8 mouse cellular contexts compared by ENCODE assay signal in the genomic region with DNA sequence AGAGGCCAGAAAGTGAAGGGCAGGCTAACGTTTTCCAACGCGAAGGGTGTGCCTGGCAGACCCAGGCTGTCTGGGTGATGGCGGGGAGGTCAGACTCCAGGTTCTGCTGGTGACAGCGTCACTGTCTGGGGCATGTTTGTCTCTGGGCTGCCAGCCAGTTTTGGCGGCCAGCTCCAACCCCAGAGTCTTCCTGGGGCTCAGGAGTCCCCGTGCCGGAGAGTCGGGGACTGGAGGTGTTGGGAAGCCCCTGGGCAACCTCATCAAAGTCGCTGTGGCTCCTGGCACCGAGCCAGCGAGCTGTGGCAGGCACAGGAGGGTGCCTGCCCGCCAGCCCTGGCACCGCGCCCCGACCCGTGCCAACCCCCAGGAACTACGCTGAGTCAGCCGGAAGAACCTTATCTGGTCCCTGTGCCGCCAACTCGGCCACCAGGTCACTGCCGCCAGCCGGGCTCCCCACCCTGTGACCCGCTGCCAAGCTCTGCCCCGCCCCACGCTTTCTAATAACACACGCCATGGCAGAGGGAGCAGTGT. TPM values are rescaled to one million over a fixed set of nuclear protein-coding genes. Genes with fewer than 3 reads are reported as not detected.
DNase-seq lines count a peak whose midpoint lies in the region; ATAC-seq and TF ChIP-seq lines count a peak whose summit lies in the region.

No protein-coding gene starts in this region.

- H3K36me3 ChIP-seq in midbrain, embryonic 13.5 days = peaks cover 56% of the 10 kb centered on the region
- no peaks in the 10 kb centered on the region for H3K36me3 ChIP-seq in midbrain, embryonic 11.5 days (ENCODE audit: control insufficient read depth, insufficient read depth, low read length)
- H3K36me3 ChIP-seq in kidney, embryonic 14.5 days (ENCODE audit: control insufficient read depth, insufficient read depth, low read length) = peaks cover 49% of the 10 kb centered on the region; the same call in 1 of the 2 replicates

- DNase-seq in midbrain, embryonic 11.5 days (ENCODE audit: low spot score, missing footprints) = no peak
- peak; percentile 74 to 76 for DNase-seq in cerebellum, adult 2 months
- peak; percentile 68 for DNase-seq in heart, adult 8-10 months (ENCODE audit: low spot score)
- peak; percentile 94 for DNase-seq in lung, postnatal 36 days
- DNase-seq in spleen, postnatal 4 days (ENCODE audit: low spot score in 2 of 2) = peak; percentile 89 to 93
- DNase-seq in layer of hippocampus, postnatal 10 days (ENCODE audit: low spot score in 2 of 2) = no peak

- H3K27ac ChIP-seq in midbrain, embryonic 13.5 days = 0 out of 2 replicates have a peak overlapping the region, but pooled peaks have one; percentile 9
- H3K27ac ChIP-seq in midbrain, embryonic 11.5 days (ENCODE audit: low read depth, low read length) = no peak overlapping the region
- no peak overlapping the region for H3K27ac ChIP-seq in cerebellum, adult 2 months (ENCODE audit: insufficient read depth, low read length)
- peak overlapping the region; percentile 14; the same call in 1 of the 2 replicates for H3K27ac ChIP-seq in kidney, embryonic 14.5 days (ENCODE audit: low read depth, low read length)

- H3K4me2 ChIP-seq in midbrain, embryonic 13.5 days (replicated peaks) = no peak overlapping the region
- no peak overlapping the region for H3K4me2 ChIP-seq in midbrain, embryonic 11.5 days
- no peak overlapping the region for H3K4me2 ChIP-seq in kidney, embryonic 14.5 days (replicated peaks; ENCODE audit: low read depth, low read length)

- H3K27me3 ChIP-seq in midbrain, embryonic 13.5 days = no peaks in the 10 kb centered on the region
- H3K27me3 ChIP-seq in midbrain, embryonic 11.5 days (ENCODE audit: control insufficient read depth, insufficient read depth, low read length) = no peaks in the 10 kb centered on the region; the same call in 1 of the 2 replicates
- no peaks in the 10 kb centered on the region for H3K27me3 ChIP-seq in cerebellum, adult 2 months (ENCODE audit: control insufficient read depth, insufficient read depth, low read length)
- H3K27me3 ChIP-seq in kidney, embryonic 14.5 days (ENCODE audit: control insufficient read depth, insufficient read depth, low read length) = no peaks in the 10 kb centered on the region

- TF ChIP-seq POLR2A in cerebellum, adult 2 months (IDR thresholded peaks at IDR 0.05; ENCODE audit: borderline replicate concordance, insufficient read depth, low read length) = no peak

- no peaks in the 10 kb centered on the region for H3K9me3 ChIP-seq in midbrain, embryonic 13.5 days
- no peaks in the 10 kb centered on the region for H3K9me3 ChIP-seq in midbrain, embryonic 11.5 days (ENCODE audit: control insufficient read depth, low read length)
- H3K9me3 ChIP-seq in kidney, embryonic 14.5 days (ENCODE audit: control insufficient read depth, low read length) = no peaks in the 10 kb centered on the region

- no peak for TF ChIP-seq CTCF in cerebellum, adult 2 months (IDR thresholded peaks at IDR 0.05; ENCODE audit: borderline replicate concordance, insufficient read depth, low read depth, low read length)

- ATAC-seq in midbrain, embryonic 13.5 days = no peak
- ATAC-seq in midbrain, embryonic 11.5 days (ENCODE audit: low FRiP score) = no peak
- no peak for ATAC-seq in kidney, embryonic 14.5 days (ENCODE audit: low FRiP score, low TSS enrichment)

- no peak overlapping the region for H3K4me3 ChIP-seq in midbrain, embryonic 13.5 days (replicated peaks)
- H3K4me3 ChIP-seq in midbrain, embryonic 11.5 days (ENCODE audit: low read depth, low read length) = no peak overlapping the region
- H3K4me3 ChIP-seq in cerebellum, adult 2 months (replicated peaks; ENCODE audit: insufficient read depth, low read depth, low read length) = no peak overlapping the region
- no peak overlapping the region for H3K4me3 ChIP-seq in kidney, embryonic 14.5 days (ENCODE audit: low read length)

- H3K4me1 ChIP-seq in midbrain, embryonic 13.5 days (replicated peaks) = peaks cover 42% of the 10 kb centered on the region
- peaks cover 26% of the 10 kb centered on the region for H3K4me1 ChIP-seq in midbrain, embryonic 11.5 days (ENCODE audit: control insufficient read depth, insufficient read depth, low read length)
- H3K4me1 ChIP-seq in cerebellum, adult 2 months (ENCODE audit: control insufficient read depth, insufficient read depth, low read length) = peaks cover 54% of the 10 kb centered on the region
- H3K4me1 ChIP-seq in kidney, embryonic 14.5 days (ENCODE audit: control insufficient read depth, insufficient read depth, low read length) = peaks cover 65% of the 10 kb centered on the region

- 72% methylated on average over 27 of the region's 27 CpGs for WGBS in midbrain, embryonic 13.5 days
- 82% methylated on average over 27 of the region's 27 CpGs for WGBS in midbrain, embryonic 11.5 days
- WGBS in cerebellum, adult 2 months = 3% methylated on average over 27 of the region's 27 CpGs
- WGBS in kidney, embryonic 14.5 days = 74% methylated on average over 27 of the region's 27 CpGs

- H3K9ac ChIP-seq in midbrain, embryonic 13.5 days (replicated peaks) = no peak overlapping the region
- no peak overlapping the region for H3K9ac ChIP-seq in midbrain, embryonic 11.5 days (ENCODE audit: low read length)
- no peak overlapping the region for H3K9ac ChIP-seq in kidney, embryonic 14.5 days (ENCODE audit: low read depth, low read length)

RNA-seq across cellular contexts. Expression of a gene that starts 10.1 kb away (rescaled TPM):
- 3.8 and 3.9 TPM in 2 replicates for polyA plus RNA-seq in midbrain, embryonic 13.5 days (2015; fragmentation: Nextera tagmentation; extraction: Ambion mirVana)
- 4.2 and 6.2 TPM in 2 replicates for polyA plus RNA-seq in midbrain, embryonic 11.5 days (2014; fragmentation: Nextera tagmentation; extraction: Ambion mirVana)
- 4.7 TPM in 2 replicates for polyA plus RNA-seq in cerebellum, adult 2 months (2012; rRNA removed)
- 1 to 10 TPM; 1.2 to 1.7 (median 1.3) TPM for total RNA-seq in heart, adult 8-10 months (2022)
- 12.0 and 12.3 TPM in 2 replicates for polyA plus RNA-seq in kidney, embryonic 14.5 days (2014; fragmentation: Nextera tagmentation; extraction: Ambion mirVana)
- 1 to 10 TPM; 5.5 to 8.4 TPM for total RNA-seq in layer of hippocampus, postnatal 10 days (2021)

RNA-seq across cellular contexts. Expression of a gene that starts 16.0 kb away (rescaled TPM):
- polyA plus RNA-seq in midbrain, embryonic 13.5 days (2015; fragmentation: Nextera tagmentation; extraction: Ambion mirVana) = 231 TPM in 2 replicates
- 127 and 135 TPM in 2 replicates for polyA plus RNA-seq in midbrain, embryonic 11.5 days (2014; fragmentation: Nextera tagmentation; extraction: Ambion mirVana)
- 156 and 162 TPM in 2 replicates for polyA plus RNA-seq in cerebellum, adult 2 months (2012; rRNA removed)
- total RNA-seq in heart, adult 8-10 months (2022) = 10 to 100 TPM; 75.2 to 85.9 (median 81.0) TPM
- 102 and 137 TPM in 2 replicates for polyA plus RNA-seq in kidney, embryonic 14.5 days (2014; fragmentation: Nextera tagmentation; extraction: Ambion mirVana)
- 100 to 1,000 TPM; 380 to 386 TPM for total RNA-seq in layer of hippocampus, postnatal 10 days (2021)

RNA-seq across cellular contexts. Expression of a gene that starts 20.2 kb away (rescaled TPM):
- 2.2 and 2.3 TPM in 2 replicates for polyA plus RNA-seq in midbrain, embryonic 13.5 days (2015; fragmentation: Nextera tagmentation; extraction: Ambion mirVana)
- polyA plus RNA-seq in midbrain, embryonic 11.5 days (2014; fragmentation: Nextera tagmentation; extraction: Ambion mirVana) = 0.34 and 0.61 TPM in 2 replicates
- 12.1 and 12.8 TPM in 2 replicates for polyA plus RNA-seq in cerebellum, adult 2 months (2012; rRNA removed)
- under 1 TPM; 0.28 to 0.62 (median 0.32) TPM for total RNA-seq in heart, adult 8-10 months (2022)
- polyA plus RNA-seq in kidney, embryonic 14.5 days (2014; fragmentation: Nextera tagmentation; extraction: Ambion mirVana) = 0.47 and 0.61 TPM in 2 replicates
- total RNA-seq in layer of hippocampus, postnatal 10 days (2021) = 1 to 10 TPM; 7.5 TPM

RNA-seq across cellular contexts. Expression of a gene that starts 23.0 kb away (rescaled TPM):
- polyA plus RNA-seq in midbrain, embryonic 13.5 days (2015; fragmentation: Nextera tagmentation; extraction: Ambion mirVana) = 76.7 and 78.4 TPM in 2 replicates
- 92.7 and 98.4 TPM in 2 replicates for polyA plus RNA-seq in midbrain, embryonic 11.5 days (2014; fragmentation: Nextera tagmentation; extraction: Ambion mirVana)
- 56.2 and 57.4 TPM in 2 replicates for polyA plus RNA-seq in cerebellum, adult 2 months (2012; rRNA removed)
- 10 to 100 TPM; 28.4 to 36.2 (median 29.6) TPM for total RNA-seq in heart, adult 8-10 months (2022)
- polyA plus RNA-seq in kidney, embryonic 14.5 days (2014; fragmentation: Nextera tagmentation; extraction: Ambion mirVana) = 132 and 147 TPM in 2 replicates
- total RNA-seq in layer of hippocampus, postnatal 10 days (2021) = 10 to 100 TPM; 41.8 to 46.5 TPM

RNA-seq across cellular contexts. Expression of a gene that starts 26.3 kb away (rescaled TPM):
- polyA plus RNA-seq in midbrain, embryonic 13.5 days (2015; fragmentation: Nextera tagmentation; extraction: Ambion mirVana) = 17.5 and 34.1 TPM in 2 replicates
- 20.6 and 25.6 TPM in 2 replicates for polyA plus RNA-seq in midbrain, embryonic 11.5 days (2014; fragmentation: Nextera tagmentation; extraction: Ambion mirVana)
- polyA plus RNA-seq in cerebellum, adult 2 months (2012; rRNA removed) = not detected in 2 replicates
- total RNA-seq in heart, adult 8-10 months (2022) = not detected
- polyA plus RNA-seq in kidney, embryonic 14.5 days (2014; fragmentation: Nextera tagmentation; extraction: Ambion mirVana) = 4.6 and 10.8 TPM in 2 replicates
- total RNA-seq in layer of hippocampus, postnatal 10 days (2021) = not detected

Comparison
In these comparisons a context has a peak if more than half of its experiments do, and no peak if none do; other contexts are left out.
1. H3K27ac ChIP-seq: peak in midbrain, embryonic 13.5 days (single experiment) and kidney, embryonic 14.5 days (single experiment); none in midbrain, embryonic 11.5 days (single experiment) and cerebellum, adult 2 months (single experiment).
2. DNase-seq: peak in cerebellum, adult 2 months (2 of 2), heart, adult 8-10 months (single experiment), lung, postnatal 36 days (single experiment) and spleen, postnatal 4 days (2 of 2); none in midbrain, embryonic 11.5 days (single experiment) and layer of hippocampus, postnatal 10 days (0 of 2).